Mouse (Mus musculus): ENCODE measurements around the gene Msgn1.

The Msgn1 gene

GRCm38 (mm10) chr12:11208872-11209271 lies at the start of gene Msgn1:
Gene Msgn1, minus strand, starts transcription at chr12:11208972.
- DNase-seq, result no peak

- no peak for DNase-seq
Observed at GRCm38 (mm10) chr12:11250322-11250721, 41.5 kb upstream of the Msgn1 start.

GRCm38 (mm10) chr12:11247460-11247859 lies 38.7 kb upstream of the Msgn1 start:
- no peak for DNase-seq

DNA sequence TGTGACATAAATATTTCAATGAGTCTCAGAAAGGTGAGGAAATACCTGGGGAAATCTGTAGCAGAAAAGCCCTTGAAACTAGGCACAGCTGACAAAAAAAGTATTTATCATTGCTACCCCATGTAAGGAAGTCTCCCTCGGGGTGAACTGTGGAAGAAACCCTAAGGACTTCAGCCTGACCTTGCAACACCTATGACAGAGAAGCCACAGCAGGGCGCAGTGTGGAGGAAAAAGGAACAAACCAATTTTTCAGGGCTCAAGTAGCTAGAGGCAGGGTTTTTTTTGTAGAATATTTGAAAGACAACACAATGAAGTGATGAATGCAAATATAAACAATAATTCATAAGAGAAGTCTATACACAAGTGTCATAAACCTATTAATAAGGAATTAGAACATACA lies 27.2 kb upstream of the Msgn1 start:
- DNase-seq, result no peak

- no peak for DNase-seq
Observed at GRCm38 (mm10) chr12:11230267-11230666, 21.5 kb upstream of the Msgn1 start.

GRCm38 (mm10) chr12:11226529-11227268 lies 17.9 kb upstream of the Msgn1 start:
- no peak for DNase-seq

GRCm38 (mm10) chr12:11226123-11226522 lies 17.4 kb upstream of the Msgn1 start:
- no peak for DNase-seq

GRCm38 (mm10) chr12:11224722-11225121 lies 15.9 kb upstream of the Msgn1 start:
- DNase-seq, result no peak

GRCm38 (mm10) chr12:11223090-11223489 lies 14.3 kb upstream of the Msgn1 start:
- no peak for DNase-seq

DNA sequence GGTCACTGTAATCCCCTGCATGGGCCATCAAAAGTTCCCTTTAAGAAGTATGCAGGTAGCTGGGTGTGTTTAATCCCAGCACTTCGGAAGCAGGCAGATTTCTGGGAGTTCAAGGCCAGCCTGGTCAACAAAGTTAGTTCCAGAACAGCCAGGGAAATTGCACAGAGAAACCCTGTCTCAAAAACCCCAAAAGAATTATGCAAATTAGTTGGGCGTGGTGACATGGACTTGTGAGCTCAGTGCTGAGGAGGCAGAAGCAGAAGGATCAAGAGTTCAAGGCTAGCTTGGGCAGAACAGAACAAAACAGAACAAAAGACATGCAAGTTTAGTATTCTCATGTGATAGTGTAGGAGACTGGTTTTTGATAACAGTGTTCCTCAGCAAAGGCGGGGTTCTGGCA lies 13.8 kb upstream of the Msgn1 start:
- no peak for DNase-seq

DNA sequence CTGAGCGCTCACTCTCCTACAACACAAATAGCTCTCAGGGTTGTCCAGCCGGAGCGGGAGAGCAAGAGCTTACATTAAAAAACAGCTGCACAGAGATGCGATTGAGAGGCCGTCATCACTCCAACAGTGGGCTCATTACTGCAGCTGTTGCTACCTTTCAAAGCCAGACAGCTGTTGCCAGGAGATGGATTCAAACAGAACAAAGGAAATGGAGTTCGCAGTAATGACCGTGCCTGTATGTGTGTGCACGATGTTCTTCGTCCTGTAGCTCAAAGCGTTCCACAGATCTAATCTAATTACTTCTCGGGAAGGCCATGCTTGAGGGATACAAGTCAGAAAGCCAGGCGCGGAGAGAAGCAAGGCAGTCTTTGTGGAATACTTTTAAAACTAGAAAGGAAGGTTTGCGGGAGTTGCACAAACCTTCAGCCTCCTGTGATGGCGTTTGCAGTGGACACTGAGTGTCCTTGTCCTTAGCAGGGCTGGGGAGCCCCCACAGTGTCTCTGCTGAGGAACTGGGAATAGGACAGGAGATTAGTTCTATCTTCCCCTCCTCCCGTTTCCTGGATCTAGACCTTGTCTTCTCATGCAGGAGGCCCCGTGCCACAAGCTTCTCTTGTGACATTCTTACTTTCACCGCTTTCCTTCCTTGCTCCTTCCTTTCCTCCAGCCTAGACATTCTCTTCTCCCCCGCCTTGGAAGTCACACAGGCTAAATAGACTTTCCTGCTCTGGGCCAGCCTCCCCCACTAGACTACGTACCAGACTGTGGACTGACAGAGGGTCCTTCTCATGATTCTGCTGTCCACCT lies 13.0 kb upstream of the Msgn1 start:
- no peak for DNase-seq

GRCm38 (mm10) chr12:11217726-11218250 lies 9.0 kb upstream of the Msgn1 start:
- no peak for DNase-seq

GRCm38 (mm10) chr12:11216454-11216853 lies 7.7 kb upstream of the Msgn1 start:
- DNase-seq, result no peak

GRCm38 (mm10) chr12:11215555-11215954 lies 6.8 kb upstream of the Msgn1 start:
- no peak for DNase-seq

- peak; percentile 28 for DNase-seq
Observed at GRCm38 (mm10) chr12:11214776-11215175, 6.0 kb upstream of the Msgn1 start.

DNA sequence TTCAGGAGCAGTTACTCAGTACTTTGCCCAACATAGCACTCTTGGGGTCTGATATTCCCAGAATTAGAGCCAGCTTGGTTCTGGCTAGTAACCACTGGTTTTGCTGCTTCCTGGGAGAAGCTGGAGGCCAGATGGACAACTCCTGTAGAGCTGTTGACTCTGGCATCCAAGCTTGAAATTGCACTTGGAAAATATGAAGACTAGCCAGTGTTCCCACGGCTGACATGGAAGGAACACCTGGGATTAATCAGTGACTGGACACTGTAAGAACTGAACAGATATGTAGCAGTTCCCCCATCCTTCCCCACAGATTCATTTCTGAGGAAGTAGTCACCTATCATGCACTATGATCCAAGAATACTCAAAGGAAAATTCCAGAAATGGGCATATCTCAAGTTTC lies 4.1 kb upstream of the Msgn1 start:
- no peak for DNase-seq

DNA sequence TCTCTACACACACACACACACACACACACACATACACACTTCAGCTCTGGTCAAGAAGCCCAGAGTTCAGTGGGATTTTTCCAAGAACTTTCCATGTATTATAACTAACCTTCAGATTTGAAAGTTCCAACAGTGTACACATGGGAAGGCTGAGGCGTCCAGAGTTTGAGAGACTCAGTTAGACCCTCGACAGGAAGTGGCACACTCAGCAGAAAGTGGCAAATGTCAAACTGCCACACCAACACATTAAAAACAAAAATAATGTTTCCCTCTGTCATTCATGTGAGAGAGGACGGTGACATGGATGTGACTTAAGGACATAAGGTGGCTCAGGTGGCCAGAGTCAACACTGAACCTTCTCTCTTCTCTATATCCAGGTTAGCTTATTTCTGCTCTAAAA lies 1.6 kb upstream of the Msgn1 start:
- DNase-seq, result peak; percentile 37

- no peak for DNase-seq
Observed at GRCm38 (mm10) chr12:11209636-11210035, 864 bp upstream of the Msgn1 start.

DNA sequence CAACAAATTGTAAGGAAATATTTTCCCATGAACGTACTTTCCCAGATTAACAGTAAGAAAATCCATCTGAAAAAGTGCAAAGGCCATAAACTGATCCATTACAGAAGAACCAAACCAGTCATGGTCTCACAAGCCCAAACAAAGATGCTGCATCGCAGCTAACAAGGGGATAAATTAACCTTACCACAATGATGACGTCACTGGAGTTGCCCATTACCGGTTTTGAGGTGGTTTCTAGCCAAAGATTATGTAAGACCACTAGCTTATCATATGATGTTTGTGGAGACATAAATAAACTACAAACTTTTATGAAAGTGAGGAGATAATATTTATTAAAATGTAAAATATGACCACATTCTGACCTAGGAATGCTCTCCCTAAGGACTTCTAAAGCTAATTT lies 2.5 kb downstream of the Msgn1 start:
- no peak for DNase-seq

- no peak for DNase-seq
Observed at GRCm38 (mm10) chr12:11203694-11204665, 4.8 kb downstream of the Msgn1 start.

GRCm38 (mm10) chr12:11202476-11202875 lies 6.3 kb downstream of the Msgn1 start:
- no peak for DNase-seq

- no peak for DNase-seq
Observed at GRCm38 (mm10) chr12:11200711-11201110, 8.1 kb downstream of the Msgn1 start.

DNA sequence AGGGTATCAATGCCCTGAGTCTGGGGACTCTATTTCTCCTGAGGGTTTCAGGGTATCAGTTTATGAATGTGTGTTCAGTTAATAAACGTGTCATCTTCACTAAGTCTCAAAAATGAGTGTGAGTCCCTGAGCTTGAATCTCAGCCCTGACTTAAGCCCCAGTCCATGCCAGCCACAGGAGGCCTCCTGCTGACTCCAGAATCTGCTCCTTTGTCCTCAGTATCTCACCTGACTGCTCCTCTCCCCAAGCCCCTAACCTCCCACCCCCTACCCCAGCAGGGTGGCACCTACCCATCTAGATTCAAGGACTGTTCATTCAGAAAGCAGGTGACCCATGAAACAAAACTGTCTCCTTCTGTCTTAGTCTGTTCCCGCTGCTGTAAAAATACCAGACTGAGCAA lies 10.2 kb downstream of the Msgn1 start:
- no peak for DNase-seq

Data from thymus, postnatal 4 days (tissue).